Mouse (Mus musculus) adrenal gland, postnatal 4 days (tissue): Measurements from ENCODE around the gene Cox7b. TPM values are rescaled to one million over a fixed set of nuclear protein-coding genes. Genes with fewer than 3 reads are reported as not detected.

Experiments used
- total RNA-seq, 2 experiments: library from RNA; stranded (reverse); gene quantifications; 2 replicates each; pipeline ENCODE4 v1.2.3; 2021

Cox7b gene
- total RNA-seq, 2 experiments from 2014 or later = 338 to 374 TPM

Other genes with a start within 250 kb of the Cox7b start
- 100 to 1,000 TPM; 140 to 172 TPM for gene Atrx, start 86.3 kb upstream of the Cox7b start, total RNA-seq
- gene Magt1, start 3.8 kb upstream of the Cox7b start, total RNA-seq = 10 to 100 TPM; 51.6 to 57.8 TPM
- 10 to 100 TPM; 34.1 to 39.3 TPM for gene Atp7a, start 11.6 kb downstream of the Cox7b start, total RNA-seq
- gene Tlr13, start 127.5 kb downstream of the Cox7b start, total RNA-seq = 1 to 10 TPM; 2.1 to 2.4 TPM
- 100 to 1,000 TPM; 189 to 231 TPM for gene Pgk1, start 171.4 kb downstream of the Cox7b start, total RNA-seq
- gene Taf9b, start 205.5 kb downstream of the Cox7b start, total RNA-seq = 10 to 100 TPM; 14.5 to 16.1 TPM
- under 1 TPM in 1 of 2 experiments, not detected in 1; 0.14 TPM for gene Fnd3c2, start 239.7 kb downstream of the Cox7b start, total RNA-seq